Mouse (Mus musculus) heart, postnatal 10 days (tissue): ENCODE measurements at regions not wholly inside any gene's neighbourhood (a gene's known extent, or its start where the extent isn't known, plus 50 kb on each side); places are given as distances from the start of the nearest gene placed in this dataset.
A peak's percentile ranks its signal among the peaks of the same experiment; 100 is the strongest.

Experiments
- DNase-seq, 2 experiments: peaks; one replicate each; pipeline ENCODE4 v3.0.0; 2021
- intact Hi-C: fragments of 180-260 bp; cut with DNase I; formaldehyde crosslinking; loops from one replicate; pipeline ENCODE4 v1.15.1; 2025

GRCm38 (mm10) chr17:54214804-54215203 is 84.0 kb downstream of the Slc5a7 start:
- intact Hi-C loops, result no loop called here

DNA sequence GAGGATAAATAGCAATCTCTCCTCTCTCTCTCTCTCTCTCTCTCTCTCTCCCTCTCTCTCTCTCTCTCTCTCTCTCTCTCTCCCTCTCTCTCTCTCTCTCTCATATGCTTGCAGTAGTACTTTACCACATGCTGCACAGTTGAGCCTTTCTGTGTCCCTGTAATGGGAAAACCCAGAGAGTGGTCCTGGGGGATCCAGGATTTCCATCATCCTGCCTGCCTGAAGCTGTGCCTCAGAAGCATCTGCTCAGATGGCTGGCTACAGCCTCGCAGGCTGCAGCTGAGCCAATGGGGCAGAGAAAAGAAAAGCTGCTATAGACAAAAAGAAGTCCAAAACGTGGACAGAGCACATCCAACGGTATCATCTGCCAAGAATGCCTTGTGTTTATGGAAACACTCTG is 97.1 kb downstream of the Slc5a7 start:
- intact Hi-C loops, result no loop called here
- DNase-seq, result no peak

More at GRCm38 (mm10) chr17:54214804-54215203, 84.0 kb downstream of the Slc5a7 start:
- no peak for DNase-seq

- intact Hi-C loops, result no loop called here
- DNase-seq, result no peak
These were observed 106.6 kb downstream of the Slc5a7 start for GRCm38 (mm10) chr17:54192231-54192573.

- peak; percentile 3 to 10 for DNase-seq
- intact Hi-C loops, result no loop called here
These were observed 107.2 kb downstream of the Slc5a7 start for GRCm38 (mm10) chr17:54191526-54192230.

DNA sequence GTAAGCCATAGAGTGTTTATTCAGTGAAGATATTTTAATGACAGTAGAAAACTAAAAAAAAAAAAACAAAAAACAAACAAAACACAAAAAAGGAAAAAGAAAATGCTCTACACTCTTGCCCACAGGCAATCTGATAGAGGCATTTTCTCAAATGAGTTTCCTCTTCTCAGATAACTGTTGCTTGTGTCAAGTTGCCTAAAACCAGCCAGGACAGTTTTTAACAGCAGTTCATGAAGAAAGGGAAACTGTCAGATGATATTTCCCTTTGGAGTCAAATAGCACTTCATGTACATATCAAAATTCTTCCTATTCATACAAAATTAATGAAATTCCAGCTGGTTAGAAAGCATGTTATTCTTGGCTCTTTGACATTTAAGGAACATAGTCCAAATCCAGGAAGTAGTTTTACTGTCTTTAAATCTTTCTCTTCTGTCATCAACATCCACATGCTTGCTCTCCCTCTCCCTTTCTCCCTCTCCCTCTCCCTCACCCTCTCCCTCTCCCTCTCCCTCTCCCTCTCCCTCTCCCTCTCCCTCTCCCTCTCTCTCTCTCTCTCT is 109.8 kb downstream of the Slc5a7 start:
- intact Hi-C loops, result no loop called here
- no peak for DNase-seq

DNA sequence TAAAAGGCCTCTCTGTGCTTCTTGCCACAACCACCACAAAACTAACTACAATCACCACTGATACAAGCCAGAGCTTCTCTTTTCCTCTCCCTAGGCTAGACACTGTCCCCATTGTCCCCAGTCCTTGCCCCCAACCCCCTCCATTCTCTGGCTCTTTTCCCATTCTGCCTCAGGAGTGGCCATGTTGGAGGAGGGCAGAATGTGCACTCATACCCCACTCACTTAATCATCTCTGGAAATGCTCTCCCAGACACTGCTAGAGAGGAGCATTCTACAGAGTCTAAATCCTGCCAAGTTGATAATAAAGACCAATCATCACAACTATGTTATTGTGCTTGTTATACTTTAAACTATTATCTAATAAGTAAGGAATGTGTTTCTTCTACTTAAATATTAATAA is 116.8 kb downstream of the Slc5a7 start:
- intact Hi-C loops, result no loop called here
- DNase-seq, result no peak

GRCm38 (mm10) chr17:54180563-54180962 is 118.3 kb downstream of the Slc5a7 start:
- intact Hi-C loops, result no loop called here
- no peak for DNase-seq

- DNase-seq, result no peak
- intact Hi-C loops, result no loop called here
These were observed 128.1 kb downstream of the Slc5a7 start for GRCm38 (mm10) chr17:54170762-54171161.

DNA sequence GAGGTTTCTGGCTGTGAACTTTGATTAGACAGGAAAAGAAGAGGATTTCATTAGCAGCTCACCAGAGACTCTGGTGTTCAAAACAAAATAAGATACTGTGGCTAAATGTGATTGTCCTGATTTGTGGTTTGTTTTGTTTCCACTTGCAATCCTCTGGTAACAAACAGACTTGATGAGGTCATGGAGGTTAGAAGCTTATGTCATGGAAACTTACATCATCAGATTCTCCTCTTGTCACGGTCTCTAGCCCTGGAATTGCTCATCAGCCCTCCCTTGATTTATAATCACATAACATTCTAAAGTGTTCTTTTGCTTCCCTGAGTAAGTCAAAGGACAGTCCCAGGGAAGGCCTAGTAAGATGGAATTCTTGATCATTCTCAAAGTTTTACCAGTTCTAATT is 130.8 kb downstream of the Slc5a7 start:
- intact Hi-C loops, result no loop called here

DNA sequence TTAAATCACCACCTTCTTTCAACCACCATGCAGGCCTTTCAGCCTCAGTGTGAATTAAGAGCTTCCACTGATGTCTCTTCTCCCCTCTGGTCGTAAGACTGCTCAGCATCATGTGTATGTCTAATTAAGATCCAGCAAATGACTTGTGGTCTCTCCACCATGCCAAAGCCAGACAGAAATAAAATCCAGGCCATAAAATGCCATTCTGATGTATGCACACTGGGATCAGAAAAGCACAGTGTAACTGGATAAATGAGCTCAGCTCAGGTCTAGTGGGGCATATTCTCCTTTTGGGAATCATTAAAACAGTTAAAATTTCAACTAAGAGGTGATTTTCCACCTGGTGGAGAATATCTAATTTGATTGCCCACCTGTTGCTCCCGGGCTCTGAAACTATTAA is 136.5 kb downstream of the Slc5a7 start:
- intact Hi-C loops, result no loop called here
- no peak for DNase-seq

More for the DNA sequence above, 130.8 kb downstream of the Slc5a7 start:
- no peak for DNase-seq

DNA sequence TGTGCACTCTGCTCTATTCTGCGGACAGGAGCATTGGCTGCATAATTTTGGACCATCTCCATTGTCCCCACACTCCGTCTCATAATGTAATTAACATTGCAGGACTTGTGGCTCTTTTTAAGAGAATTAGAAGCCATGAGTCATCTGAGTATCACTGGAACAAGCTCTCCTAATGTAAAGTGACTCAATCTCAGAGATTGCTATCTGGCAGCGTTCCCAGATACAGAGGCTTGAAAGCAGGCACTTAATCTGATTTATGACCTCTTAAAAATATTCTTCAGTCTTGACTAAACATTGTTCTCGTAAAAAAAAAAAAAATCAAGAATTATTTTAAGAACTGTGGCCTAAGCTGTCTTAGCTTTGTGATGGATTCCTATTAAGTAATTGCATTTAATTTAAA is 140.1 kb downstream of the Slc5a7 start:
- no peak for DNase-seq
- intact Hi-C loops, result no loop called here

DNA sequence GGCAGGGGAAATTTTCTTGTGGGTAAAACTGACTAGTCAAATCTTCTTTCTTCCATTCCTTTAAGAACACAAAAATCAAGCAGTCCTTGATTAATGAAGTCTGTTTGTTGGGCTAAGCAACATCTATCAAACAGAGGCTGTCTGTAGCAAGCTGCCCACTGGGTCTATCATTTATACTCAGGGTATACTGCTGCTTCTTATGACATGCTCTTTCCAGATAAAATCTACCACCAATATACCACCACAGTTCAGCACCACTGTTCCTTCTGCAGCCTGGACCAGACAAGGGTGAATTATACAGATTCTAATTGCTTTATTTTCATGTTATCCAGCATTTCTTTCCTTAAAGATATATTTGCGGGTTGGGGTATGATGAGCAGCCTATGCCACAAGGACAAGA is 140.5 kb downstream of the Slc5a7 start:
- DNase-seq, result no peak
- intact Hi-C loops, result no loop called here

DNA sequence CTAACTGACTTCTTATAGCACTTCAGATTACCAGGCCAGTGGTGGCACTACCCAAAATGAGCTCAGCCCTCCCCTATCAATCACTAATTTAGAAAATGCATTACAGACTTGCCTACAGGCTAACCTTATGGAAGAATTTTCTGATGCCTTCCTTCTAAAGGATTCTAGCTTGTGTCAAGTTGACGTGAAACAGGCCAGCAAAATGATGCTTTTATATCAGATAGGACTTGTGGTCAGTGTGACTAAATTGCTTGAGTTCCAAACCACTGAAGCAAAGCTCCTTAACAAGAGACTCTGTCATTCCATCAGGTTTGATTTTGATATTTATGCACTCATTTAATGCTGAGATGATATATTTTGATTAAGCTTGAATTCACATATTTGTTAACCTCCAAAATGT is 143.0 kb downstream of the Slc5a7 start:
- intact Hi-C loops, result no loop called here
- no peak for DNase-seq

DNA sequence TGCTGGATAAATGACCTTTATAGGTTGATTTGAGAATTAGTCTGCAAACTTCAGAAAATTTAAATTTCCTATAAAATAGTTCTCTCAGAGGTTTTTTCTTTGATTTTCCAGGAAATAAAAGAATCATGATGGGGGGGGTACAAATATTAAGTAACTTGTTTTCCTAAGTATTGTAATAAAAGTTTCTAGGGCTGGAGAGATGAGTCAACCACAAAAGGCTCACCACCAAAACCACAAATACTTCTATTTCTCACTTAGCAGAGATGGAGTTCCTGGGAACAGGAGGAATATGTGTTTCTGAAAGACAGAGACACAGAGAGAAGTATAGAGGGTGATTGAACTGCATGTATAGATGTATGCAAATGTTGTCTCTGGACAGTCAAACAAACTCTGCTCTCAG is 144.3 kb downstream of the Slc5a7 start:
- intact Hi-C loops, result no loop called here
- no peak for DNase-seq
